Mouse (Mus musculus) hindbrain, embryonic 16.5 days (tissue): Measurements from ENCODE around the gene Hbq1a. TPM values are rescaled to one million over a fixed set of nuclear protein-coding genes. Genes with fewer than 3 reads are reported as not detected.
A peak's percentile ranks its signal among the peaks of the same experiment; 100 is the strongest.
"Not testable (repeated sequence)": the region's sequence is repeated elsewhere in the genome, so short reads cannot be mapped to it uniquely, and the experiment has no call there.

ENCODE experiments used
- ATAC-seq: fragments of 200-750 bp; cut with Nextera tagmentation; 2 replicates; pipeline ENCODE4 v1.8.0; 2017; ENCODE audit warnings: moderate TSS enrichment, moderate library complexity
- H3K27ac ChIP-seq: fragments of 300-500 bp; sonication (generic); 2 replicates; pipeline ENCODE4 v1.5.1; 2014; ENCODE audit warnings: low read depth, mild to moderate bottlenecking, control low read depth, low read length, moderate library complexity
- H3K27me3 ChIP-seq: fragments of 300-500 bp; sonication (generic); replicated peaks from 2 replicates; pipeline ENCODE4 v1.6.1; 2014; ENCODE audit warnings: low read length; ENCODE audit not compliant: control insufficient read depth, insufficient read depth
- H3K36me3 ChIP-seq: fragments of 300-500 bp; sonication (generic); 2 replicates; pipeline ENCODE4 v1.6.1; 2014; ENCODE audit warnings: mild to moderate bottlenecking, low read length, moderate library complexity, mixed read lengths; ENCODE audit not compliant: control insufficient read depth, insufficient read depth
- H3K4me1 ChIP-seq: fragments of 300-500 bp; sonication (generic); 2 replicates; pipeline ENCODE4 v1.6.1; 2014; ENCODE audit warnings: low read depth, low read length; ENCODE audit not compliant: control insufficient read depth, insufficient read depth
- H3K4me2 ChIP-seq: fragments of 300-500 bp; sonication (generic); 2 replicates; pipeline ENCODE4 v1.6.1; 2014; ENCODE audit warnings: mild to moderate bottlenecking, low read length, control low read depth, moderate library complexity
- H3K4me3 ChIP-seq: fragments of 300-500 bp; sonication (generic); 2 replicates; pipeline ENCODE4 v1.5.1; 2014; ENCODE audit warnings: mild to moderate bottlenecking, low read length, control low read depth, moderate library complexity
- H3K9ac ChIP-seq: fragments of 300-500 bp; sonication (generic); 2 replicates; pipeline ENCODE4 v1.6.1; 2014; ENCODE audit warnings: low read depth, mild to moderate bottlenecking, control low read depth, low read length, moderate library complexity
- H3K9me3 ChIP-seq: fragments of 300-500 bp; sonication (generic); 2 replicates; pipeline ENCODE4 v1.6.1; 2014; ENCODE audit warnings: mild to moderate bottlenecking, low read length, moderate library complexity; ENCODE audit not compliant: control insufficient read depth
- WGBS: fragments of 180-500 bp; shearing (Covaris S2); extraction: QIAGEN DNeasy Blood & Tissue Kit; methylation state at CpG from one replicate; pipeline ENCODE4 v1.1.7; 2014; 5-methylcytosine and 5-hydroxymethylcytosine counted together
- polyA plus RNA-seq: library from polyadenylated mRNA; unstranded; fragments of >200 nt; fragmentation: Nextera tagmentation; extraction: Ambion mirVana; gene quantifications from 2 replicates; pipeline ENCODE4 v1.2.1, GENCODE M21; 2015

Hbq1a gene
- polyA plus RNA-seq, result 1.6 and 2.0 TPM in 2 replicates

DNA sequence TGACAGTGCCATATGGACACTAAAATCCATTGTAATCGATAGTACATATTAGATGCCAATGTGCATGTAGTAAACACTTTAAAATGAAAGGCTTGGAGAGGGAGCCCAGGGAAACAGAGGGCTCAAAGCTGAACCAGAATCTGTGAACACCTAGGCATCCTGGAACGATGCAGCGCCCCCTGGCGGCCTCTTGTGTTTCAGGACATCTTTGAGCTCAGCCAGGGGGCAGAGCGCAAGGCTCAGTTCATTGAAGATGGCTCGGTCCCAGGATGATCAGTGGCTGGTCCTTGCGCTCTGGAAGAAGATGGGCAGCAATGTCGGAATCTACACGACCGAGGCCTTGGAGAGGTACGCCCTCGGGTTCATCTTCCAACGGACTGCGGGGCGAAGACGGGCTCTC is at the start of gene Hbq1a:
Hbq1a (plus strand) TSS at position 205 of the 400 bp plus-strand sequence.
- 6% methylated on average over 16 of the region's 16 CpGs for WGBS
- ATAC-seq, result peak; percentile 75
- H3K4me2 ChIP-seq, result peak within 1 kb of the TSS; percentile 57
- not testable (repeated sequence) for H3K9me3 ChIP-seq, H3K4me1 ChIP-seq, H3K27me3 ChIP-seq, H3K36me3 ChIP-seq, H3K9ac ChIP-seq, H3K27ac ChIP-seq
- H3K4me3 ChIP-seq, result peak within 1 kb of the TSS; percentile 32

DNA sequence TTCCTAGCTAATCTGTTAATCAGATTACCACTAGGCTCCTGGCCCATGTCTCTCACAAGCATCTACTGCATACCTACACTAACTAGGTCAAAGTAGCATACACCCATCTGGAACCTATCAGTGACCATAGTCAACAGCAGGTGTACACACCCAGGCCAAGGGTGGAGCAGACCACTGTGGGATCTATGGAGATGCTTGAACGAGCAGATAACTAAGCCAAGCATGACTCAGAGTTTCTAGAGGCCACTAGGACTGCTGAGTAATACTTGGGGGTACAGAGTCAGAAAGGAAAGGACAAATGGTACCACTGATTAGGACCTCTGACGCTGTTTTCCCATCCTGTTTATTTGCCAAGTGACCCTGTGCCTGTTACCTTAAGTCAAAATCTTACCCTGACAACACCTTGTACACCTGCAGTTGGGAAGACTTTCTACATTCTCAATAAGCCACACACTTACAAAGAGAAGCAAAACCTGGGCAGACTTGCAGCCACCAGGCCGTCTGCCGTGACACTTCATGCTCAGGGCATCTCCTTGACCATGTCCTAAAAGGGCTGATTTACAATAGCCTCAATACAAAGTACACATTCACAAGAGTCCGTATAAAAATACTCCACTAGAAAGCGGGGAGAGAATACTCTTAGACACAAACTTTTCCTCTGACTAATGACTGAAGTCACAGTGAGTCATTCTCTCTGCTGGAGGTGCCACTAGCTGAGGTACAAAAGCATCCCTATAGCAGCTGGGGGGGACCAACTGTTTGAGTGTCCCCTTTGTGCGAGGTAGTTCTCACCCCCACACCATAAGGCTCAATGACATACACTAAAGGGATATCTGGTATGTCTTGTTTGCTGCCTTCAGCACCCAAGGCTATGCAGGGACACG is 48.7 kb upstream of the Hbq1a start:
- Histone ChIP-seq H3K27ac (no peak overlapping the region), H3K27me3 (no peaks in the 10 kb centered on the region), H3K4me2 (no peak overlapping the region), H3K4me1 (no peaks in the 10 kb centered on the region), H3K9me3 (no peaks in the 10 kb centered on the region), H3K36me3 (peaks cover 20% of the 10 kb centered on the region), H3K4me3 (no peak overlapping the region), H3K9ac (no peak overlapping the region)
- ATAC-seq, result no peak
- WGBS, result 91% methylated on average over 8 of the region's 8 CpGs

DNA sequence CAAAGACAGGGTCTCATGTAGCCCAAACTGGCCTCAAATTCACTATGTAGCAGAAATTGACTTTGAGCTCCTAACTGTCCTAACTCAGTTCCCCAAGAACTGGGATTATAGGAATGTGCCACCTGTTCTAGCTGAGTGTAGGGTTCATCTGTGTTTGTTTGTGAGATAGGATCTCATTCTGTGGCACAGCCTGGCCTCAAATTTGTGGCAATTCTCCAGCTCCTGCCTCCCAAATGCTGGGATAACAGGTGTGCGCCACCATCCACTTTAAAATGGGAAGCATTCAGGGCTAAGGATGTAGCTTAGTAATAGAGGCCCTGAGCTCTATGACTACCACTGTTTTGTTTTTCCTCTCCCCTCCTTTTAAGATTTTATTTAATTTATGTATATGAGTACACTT is 46.7 kb upstream of the Hbq1a start:
- Histone ChIP-seq H3K9me3 (no peaks in the 10 kb centered on the region), H3K27ac (no peak overlapping the region), H3K4me3 (no peak overlapping the region), H3K27me3 (no peaks in the 10 kb centered on the region), H3K4me2 (no peak overlapping the region), H3K36me3 (peaks cover 11% of the 10 kb centered on the region), H3K4me1 (no peaks in the 10 kb centered on the region), H3K9ac (no peak overlapping the region)
- no peak for ATAC-seq
- 100% methylated on average over 1 of the region's 1 CpGs for WGBS

DNA sequence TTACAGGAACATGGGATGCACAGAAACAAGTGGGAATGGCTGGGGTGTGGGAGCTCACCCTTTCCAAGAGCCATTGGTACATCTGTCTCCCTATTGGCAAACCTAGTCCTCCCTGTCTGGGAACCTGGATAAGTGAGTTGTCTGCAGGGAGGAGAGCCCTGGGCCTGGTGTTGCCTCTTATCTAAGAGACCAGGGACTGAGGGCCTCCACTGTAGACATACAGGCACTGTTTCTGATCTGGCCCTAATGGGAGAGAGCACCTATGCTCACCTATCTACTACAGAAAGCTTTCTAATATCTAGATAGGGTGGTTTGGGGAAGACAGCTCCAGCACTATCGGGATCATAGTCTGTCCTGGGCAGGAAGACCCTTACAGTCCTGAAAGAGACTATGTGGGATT is 43.7 kb upstream of the Hbq1a start:
- Histone ChIP-seq H3K9ac (no peak overlapping the region), H3K4me2 (no peak overlapping the region), H3K36me3 (0 out of 2 replicates have a peak, but pooled peaks cover 4% of the 10 kb centered on the region), H3K4me1 (no peaks in the 10 kb centered on the region), H3K9me3 (no peaks in the 10 kb centered on the region), H3K27me3 (no peaks in the 10 kb centered on the region), H3K27ac (no peak overlapping the region), H3K4me3 (no peak overlapping the region)
- WGBS, result 100% methylated on average over 1 of the region's 1 CpGs
- ATAC-seq, result no peak

DNA sequence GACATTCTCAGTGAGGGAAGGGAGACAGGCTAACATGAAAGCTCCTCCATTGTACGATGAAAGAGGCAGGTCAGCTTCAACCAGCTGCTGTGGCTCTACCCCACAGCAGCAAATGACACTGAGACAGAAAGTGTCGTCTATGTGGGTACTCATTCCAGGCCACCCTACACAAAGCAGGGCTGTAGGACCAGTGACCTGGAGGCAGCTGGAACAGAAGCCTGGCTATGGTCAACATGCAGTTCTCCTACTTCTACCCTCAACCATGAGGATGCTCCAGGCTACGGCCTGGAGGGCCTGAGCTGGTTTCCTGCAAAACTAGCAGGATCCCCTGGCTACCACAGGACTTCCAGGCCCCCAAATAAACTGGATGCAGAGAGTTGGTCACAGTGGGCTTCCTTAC is 43.3 kb upstream of the Hbq1a start:
- Histone ChIP-seq H3K4me3 (no peak overlapping the region), H3K27me3 (no peaks in the 10 kb centered on the region), H3K9me3 (no peaks in the 10 kb centered on the region), H3K36me3 (0 out of 2 replicates have a peak, but pooled peaks cover 4% of the 10 kb centered on the region), H3K4me1 (no peaks in the 10 kb centered on the region), H3K4me2 (no peak overlapping the region), H3K9ac (no peak overlapping the region), H3K27ac (no peak overlapping the region)
- WGBS, result 91% methylated on average over 3 of the region's 3 CpGs
- no peak for ATAC-seq

DNA sequence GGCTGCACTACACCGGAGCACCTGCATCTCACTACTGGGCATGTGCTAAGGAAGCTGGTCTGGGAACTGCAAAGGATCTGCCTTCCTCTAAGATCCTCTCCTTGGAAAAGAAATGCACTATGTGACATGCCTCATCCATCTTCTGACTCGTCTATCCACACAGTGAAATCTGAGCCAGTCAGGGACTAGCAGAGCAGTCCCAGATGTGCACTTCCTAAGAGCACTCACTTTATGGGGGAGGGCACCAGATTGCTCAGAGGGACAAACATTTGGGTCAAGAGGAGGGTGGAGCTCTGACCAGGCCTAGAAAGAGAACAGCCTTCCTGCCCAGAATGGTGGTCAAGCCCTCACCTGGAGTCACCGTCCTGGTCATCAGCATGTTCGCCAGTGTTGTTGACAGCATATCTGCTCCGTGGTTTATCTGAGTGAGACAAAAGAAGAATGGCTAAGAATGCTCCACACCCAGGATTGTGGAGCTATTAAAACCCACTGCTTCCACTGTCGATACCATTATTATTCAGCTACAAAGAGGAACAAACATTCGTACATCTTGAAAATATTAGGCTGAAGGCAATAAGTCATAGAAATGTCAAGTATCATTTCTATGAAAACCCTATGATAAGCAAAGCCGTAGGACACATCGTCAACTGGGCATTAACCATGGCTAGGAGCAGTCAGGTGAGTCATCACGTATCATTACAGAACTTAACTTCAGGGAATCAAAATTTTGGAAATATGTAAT is 37.0 kb upstream of the Hbq1a start:
- WGBS, result 82% methylated on average over 10 of the region's 10 CpGs
- no peak overlapping the region for H3K27ac ChIP-seq
- no peak overlapping the region for H3K9ac ChIP-seq
- H3K27me3 ChIP-seq, result no peaks in the 10 kb centered on the region
- H3K4me2 ChIP-seq, result no peak overlapping the region
- ATAC-seq, result no peak
- H3K4me3 ChIP-seq, result no peak overlapping the region
- H3K9me3 ChIP-seq, result no peaks in the 10 kb centered on the region
- peaks cover 6% of the 10 kb centered on the region for H3K4me1 ChIP-seq
- H3K36me3 ChIP-seq, result no peaks in the 10 kb centered on the region

DNA sequence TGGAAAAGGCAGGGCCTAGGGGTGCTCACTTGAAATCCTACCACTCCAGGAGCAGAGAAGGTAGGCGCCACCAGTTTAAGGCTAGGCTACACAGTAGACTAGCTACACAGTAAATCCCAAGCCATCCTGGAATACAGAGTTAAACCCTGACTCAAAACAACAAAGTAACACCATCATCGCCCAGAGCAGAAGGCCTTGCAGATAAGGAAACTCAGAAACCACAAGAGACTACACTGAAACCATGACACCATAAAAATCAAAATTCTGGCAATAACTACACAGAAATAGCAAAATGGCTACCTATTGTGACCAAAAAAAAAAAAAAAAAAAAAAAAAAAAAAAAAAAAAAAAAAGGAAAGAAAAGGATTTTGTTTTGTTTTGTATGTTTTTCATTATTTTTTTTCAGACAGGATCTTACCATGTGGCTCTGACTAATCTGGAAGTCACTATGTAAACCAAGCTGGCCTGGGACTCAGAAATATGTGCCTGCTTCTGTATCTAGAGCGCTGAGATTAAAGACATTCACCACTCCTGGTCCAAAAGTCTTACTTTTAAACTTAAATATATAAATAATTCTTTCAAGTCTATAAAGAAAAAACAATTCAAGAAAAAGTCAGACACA is 34.6 kb upstream of the Hbq1a start:
- H3K4me2 ChIP-seq, result no peak overlapping the region
- H3K4me1 ChIP-seq, result peaks cover 10% of the 10 kb centered on the region
- H3K4me3 ChIP-seq, result no peak overlapping the region
- H3K36me3 ChIP-seq, result no peaks in the 10 kb centered on the region
- H3K9ac ChIP-seq, result no peak overlapping the region
- 95% methylated on average over 3 of the region's 3 CpGs for WGBS
- H3K27me3 ChIP-seq, result no peaks in the 10 kb centered on the region
- no peak for ATAC-seq
- no peaks in the 10 kb centered on the region for H3K9me3 ChIP-seq
- no peak overlapping the region for H3K27ac ChIP-seq

DNA sequence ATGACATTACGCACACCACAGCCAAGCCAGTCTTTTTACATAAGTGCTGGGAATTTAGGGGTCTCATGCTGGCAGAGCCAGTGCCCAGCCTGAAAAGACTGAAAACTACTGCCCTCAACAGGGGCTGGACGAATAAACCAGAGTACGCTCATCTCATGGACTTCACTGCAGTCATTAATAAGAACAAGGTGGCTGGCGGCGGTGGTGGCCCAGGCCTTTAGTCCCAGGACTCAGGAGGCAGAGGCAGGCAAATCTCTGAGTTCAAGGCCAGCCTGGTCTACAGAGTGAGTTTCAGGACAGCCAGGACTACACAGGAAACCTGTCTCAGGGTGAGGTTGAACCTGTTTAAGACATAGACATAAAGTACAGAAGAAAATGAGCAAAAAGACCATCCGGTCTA is 33.7 kb upstream of the Hbq1a start:
- Histone ChIP-seq H3K4me3 (no peak overlapping the region), H3K4me2 (no peak overlapping the region; the same call in 1 of the 2 replicates), H3K4me1 (peaks cover 10% of the 10 kb centered on the region), H3K9ac (no peak overlapping the region), H3K27ac (no peak overlapping the region), H3K27me3 (no peaks in the 10 kb centered on the region), H3K36me3 (no peaks in the 10 kb centered on the region), H3K9me3 (no peaks in the 10 kb centered on the region)
- WGBS, result 92% methylated on average over 6 of the region's 6 CpGs
- no peak for ATAC-seq

DNA sequence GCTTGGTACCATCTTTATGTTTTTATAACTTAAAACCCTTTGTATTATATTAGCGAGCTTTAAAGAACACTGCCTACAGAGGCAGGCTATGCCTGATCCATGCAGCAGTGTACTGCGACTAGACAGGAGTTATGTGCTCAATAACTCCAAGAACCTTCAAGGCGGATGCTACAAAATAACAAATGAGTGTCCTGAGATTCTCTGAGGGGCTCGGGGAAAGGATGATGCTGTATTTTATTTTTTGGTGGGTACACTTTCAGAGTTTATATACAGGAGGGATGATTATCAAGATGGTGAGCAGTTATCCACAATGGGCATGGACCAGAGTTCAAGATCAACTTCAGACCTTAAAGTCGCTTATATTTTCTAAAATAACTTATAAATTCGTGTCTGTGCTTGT is 33.1 kb upstream of the Hbq1a start:
- WGBS, result 23% methylated on average over 6 of the region's 6 CpGs
- Histone ChIP-seq H3K4me2 (peak overlapping the region; percentile 68), H3K27ac (peak overlapping the region; percentile 94), H3K9me3 (no peaks in the 10 kb centered on the region), H3K36me3 (no peaks in the 10 kb centered on the region), H3K9ac (peak overlapping the region; percentile 93), H3K27me3 (no peaks in the 10 kb centered on the region), H3K4me3 (peak overlapping the region; percentile 90), H3K4me1 (peaks cover 10% of the 10 kb centered on the region)
- ATAC-seq, result 0 out of 2 replicates have a peak, but pooled peaks have one; percentile 3
